Mouse (Mus musculus): Measurements from ENCODE around the gene Ppp1r14d. TPM values are rescaled to one million over a fixed set of nuclear protein-coding genes. Genes with fewer than 3 reads are reported as not detected.

Ppp1r14d gene
- not detected in 2 replicates for polyA plus RNA-seq (2021; fragmentation: Nextera tagmentation)
- long read RNA-seq, experiment 1, result 0 reads
- long read RNA-seq, experiment 2, result 0 reads

GRCm38 (mm10) chr2:119229775-119230704 lies at the start of gene Ppp1r14d:
Ppp1r14d (minus strand) TSS chr2:119229906.

GRCm38 (mm10) chr2:119270643-119271331 lies 41.1 kb upstream of the Ppp1r14d start, which contains the start of gene Rhov:
Rhov (minus strand) TSS chr2:119271272.

GRCm38 (mm10) chr2:119237210-119237870 lies 7.6 kb upstream of the Ppp1r14d start, which contains the start of gene Spint1:
Spint1 (plus strand) TSS chr2:119237362.

GRCm38 (mm10) chr2:119208344-119209175 lies 21.1 kb downstream of the Ppp1r14d start, which contains the start of the genes Zfyve19 and Dnajc17:
Zfyve19 (plus strand) TSS chr2:119208617.
Dnajc17 (minus strand) TSS chr2:119208795.

GRCm38 (mm10) chr2:119173991-119174651 lies 55.6 kb downstream of the Ppp1r14d start, which contains the start of gene Gm14137:
Gm14137 (plus strand) TSS chr2:119174509.

Other genes with a start within 250 kb of the Ppp1r14d start
- gene Ccdc32, start 200.5 kb downstream of the Ppp1r14d start, polyA plus RNA-seq (2021; fragmentation: Nextera tagmentation), result 91.7 and 102 TPM in 2 replicates
- gene Rpusd2, start 195.1 kb downstream of the Ppp1r14d start, polyA plus RNA-seq (2021; fragmentation: Nextera tagmentation), result 6.7 and 7.8 TPM in 2 replicates
- gene Knl1, start 182.8 kb downstream of the Ppp1r14d start, polyA plus RNA-seq (2021; fragmentation: Nextera tagmentation), result 0.04 and 0.14 TPM in 2 replicates
- gene Rad51, start 117.1 kb downstream of the Ppp1r14d start, polyA plus RNA-seq (2021; fragmentation: Nextera tagmentation), result 0.28 and 0.62 TPM in 2 replicates
- 41.6 and 42.2 TPM in 2 replicates for gene Rmdn3, start 72.9 kb downstream of the Ppp1r14d start, polyA plus RNA-seq (2021; fragmentation: Nextera tagmentation)
- 3.5 and 4.3 TPM in 2 replicates for gene Gchfr, start 62.1 kb downstream of the Ppp1r14d start, polyA plus RNA-seq (2021; fragmentation: Nextera tagmentation)
- 0.06 TPM in 1 of 2 replicates, not detected in the other for gene Gm14137, start 55.4 kb downstream of the Ppp1r14d start, polyA plus RNA-seq (2021; fragmentation: Nextera tagmentation)
- gene Zfyve19, start 21.3 kb downstream of the Ppp1r14d start, polyA plus RNA-seq (2021; fragmentation: Nextera tagmentation), result 30.9 and 32.3 TPM in 2 replicates
- 18.3 and 19.4 TPM in 2 replicates for gene Dnajc17, start 21.1 kb downstream of the Ppp1r14d start, polyA plus RNA-seq (2021; fragmentation: Nextera tagmentation)
- 2.0 and 2.8 TPM in 2 replicates for gene Spint1, start 7.5 kb upstream of the Ppp1r14d start, polyA plus RNA-seq (2021; fragmentation: Nextera tagmentation)
- 9.0 and 10.5 TPM in 2 replicates for gene Rhov, start 41.4 kb upstream of the Ppp1r14d start, polyA plus RNA-seq (2021; fragmentation: Nextera tagmentation)
- gene Vps18, start 58.8 kb upstream of the Ppp1r14d start, polyA plus RNA-seq (2021; fragmentation: Nextera tagmentation), result 14.4 and 14.7 TPM in 2 replicates
- 0.70 and 0.78 TPM in 2 replicates for gene Dll4, start 95.9 kb upstream of the Ppp1r14d start, polyA plus RNA-seq (2021; fragmentation: Nextera tagmentation)
- gene Chac1, start 121.3 kb upstream of the Ppp1r14d start, polyA plus RNA-seq (2021; fragmentation: Nextera tagmentation), result 13.7 and 14.0 TPM in 2 replicates
- 1.5 and 1.8 TPM in 2 replicates for gene Ino80, start 247.8 kb upstream of the Ppp1r14d start, polyA plus RNA-seq (2021; fragmentation: Nextera tagmentation)

All from layer of hippocampus, adult 6 months (tissue).